Mouse (Mus musculus) testis, adult 2 months (tissue): ENCODE data around the gene Fcer1g. TPM values are rescaled to one million over a fixed set of nuclear protein-coding genes. Genes with fewer than 3 reads are reported as not detected.
A peak's percentile ranks its signal among the peaks of the same experiment; 100 is the strongest.

Experiments used
- H3K27ac ChIP-seq: fragments of 200-500 bp; 2 replicates; pipeline ENCODE4 v1.5.1; 2012; ENCODE audit warnings: low read depth, low read length; ENCODE audit not compliant: control insufficient read depth, insufficient read depth
- H3K27me3 ChIP-seq: fragments of 200-500 bp; 2 replicates; pipeline ENCODE4 v1.6.1; 2012; ENCODE audit warnings: mild to moderate bottlenecking, low read length, moderate library complexity; ENCODE audit not compliant: control insufficient read depth, insufficient read depth
- H3K36me3 ChIP-seq: fragments of 200-500 bp; 2 replicates; pipeline ENCODE4 v1.6.1; 2012; ENCODE audit warnings: mild to moderate bottlenecking, low read length; ENCODE audit not compliant: control insufficient read depth, insufficient read depth
- H3K4me1 ChIP-seq: fragments of 200-500 bp; 2 replicates; pipeline ENCODE4 v1.6.1; 2012; ENCODE audit warnings: low read length; ENCODE audit not compliant: control insufficient read depth, insufficient read depth
- H3K4me3 ChIP-seq: fragments of 200-500 bp; 2 replicates; pipeline ENCODE4 v1.5.1; 2012; ENCODE audit warnings: low read depth, mild to moderate bottlenecking, low read length, moderate library complexity, mixed read lengths; ENCODE audit not compliant: control insufficient read depth
- CTCF ChIP-seq: fragments of 200-500 bp; IDR thresholded peaks from 2 replicates; pipeline ENCODE4 v1.5.1; 2012; ENCODE audit warnings: low read depth, mild to moderate bottlenecking, inconsistent platforms, low read length, moderate library complexity; ENCODE audit not compliant: control insufficient read depth, insufficient read depth, insufficient replicate concordance
- POLR2A ChIP-seq: fragments of 200-500 bp; IDR thresholded peaks from 2 replicates; pipeline ENCODE4 v1.6.1; 2012; ENCODE audit warnings: low read depth, mild to moderate bottlenecking, inconsistent platforms, low read length, moderate library complexity; ENCODE audit not compliant: control insufficient read depth
- polyA plus RNA-seq: library from polyadenylated mRNA; depleted of rRNA; stranded (reverse); fragments of >200 nt; gene quantifications from 2 replicates; pipeline ENCODE4 v1.2.3, GENCODE M21; 2012

Fcer1g gene
- polyA plus RNA-seq, 1 experiment: 8.2 TPM

GRCm38 (mm10) chr1:171256095-171256818, 22.1 kb upstream of the Fcer1g start:
- peaks cover 9% of the 10 kb centered on the region for H3K4me1 ChIP-seq
- no peaks in the 10 kb centered on the region for H3K36me3 ChIP-seq
- no peak overlapping the region for H3K4me3 ChIP-seq
- no peak overlapping the region for H3K27ac ChIP-seq
- TF ChIP-seq CTCF (peak; percentile 26; the same call in 1 of the 2 replicates), POLR2A (no peak)
- H3K27me3 ChIP-seq: no peaks in the 10 kb centered on the region

- peaks cover 20% of the 10 kb centered on the region for H3K4me1 ChIP-seq
- H3K36me3 ChIP-seq: no peaks in the 10 kb centered on the region
- no peaks in the 10 kb centered on the region for H3K27me3 ChIP-seq
- H3K27ac ChIP-seq: no peak overlapping the region
- no peak overlapping the region for H3K4me3 ChIP-seq
- TF ChIP-seq POLR2A: no peak
- no peak for TF ChIP-seq CTCF
Observed at GRCm38 (mm10) chr1:171252415-171252814, 18.2 kb upstream of the Fcer1g start.

- no peaks in the 10 kb centered on the region for H3K36me3 ChIP-seq
- H3K4me1 ChIP-seq: peaks cover 21% of the 10 kb centered on the region
- no peak for TF ChIP-seq CTCF
- no peak for TF ChIP-seq POLR2A
- no peak overlapping the region for H3K4me3 ChIP-seq
- no peak overlapping the region for H3K27ac ChIP-seq
- no peaks in the 10 kb centered on the region for H3K27me3 ChIP-seq
Observed at GRCm38 (mm10) chr1:171251594-171252324, 17.6 kb upstream of the Fcer1g start.

- TF ChIP-seq CTCF (no peak), POLR2A (no peak)
- Histone ChIP-seq H3K4me1 (peaks cover 16% of the 10 kb centered on the region), H3K36me3 (no peaks in the 10 kb centered on the region), H3K27me3 (no peaks in the 10 kb centered on the region), H3K27ac (no peak within 1 kb of the TSS), H3K4me3 (no peak within 1 kb of the TSS)
Observed at GRCm38 (mm10) chr1:171250680-171251593, 16.8 kb upstream of the Fcer1g start, which contains the start of gene Ndufs2. Ndufs2 (minus strand) TSS chr1:171251388.

- no peak within 1 kb of the TSS for H3K4me3 ChIP-seq
- TF ChIP-seq CTCF (no peak), POLR2A (no peak)
- H3K27ac ChIP-seq: no peak within 1 kb of the TSS
- H3K27me3 ChIP-seq: no peaks in the 10 kb centered on the region
- peaks cover 16% of the 10 kb centered on the region for H3K4me1 ChIP-seq
- H3K36me3 ChIP-seq: no peaks in the 10 kb centered on the region
Observed at GRCm38 (mm10) chr1:171249913-171250600, 15.9 kb upstream of the Fcer1g start, which contains the start of gene Adamts4. Adamts4 (plus strand) TSS chr1:171250421.

- Histone ChIP-seq H3K4me3 (no peak overlapping the region), H3K27me3 (no peaks in the 10 kb centered on the region), H3K27ac (no peak overlapping the region), H3K36me3 (no peaks in the 10 kb centered on the region), H3K4me1 (peaks cover 16% of the 10 kb centered on the region)
- TF ChIP-seq CTCF: no peak
- no peak for TF ChIP-seq POLR2A
Observed at GRCm38 (mm10) chr1:171248386-171249226, 14.4 kb upstream of the Fcer1g start.
